Mouse (Mus musculus) frontal cortex, postnatal 14 days (tissue): ENCODE results near the gene Sec16a.

Experiments
- DNase-seq, 2 experiments: peaks; one replicate each; pipeline ENCODE4 v3.0.0; 2022; ENCODE audit warnings: low spot score in 2 of 2

Sec16a gene

GRCm38 (mm10) chr2:26444946-26445665 lies at the start of gene Sec16a:
TSS of gene Sec16a (minus strand) at chr2:26445216.
- peak; percentile 99 to 100 for DNase-seq

GRCm38 (mm10) chr2:26494396-26494795 lies 49.4 kb upstream of the Sec16a start:
- DNase-seq, result no peak

DNA sequence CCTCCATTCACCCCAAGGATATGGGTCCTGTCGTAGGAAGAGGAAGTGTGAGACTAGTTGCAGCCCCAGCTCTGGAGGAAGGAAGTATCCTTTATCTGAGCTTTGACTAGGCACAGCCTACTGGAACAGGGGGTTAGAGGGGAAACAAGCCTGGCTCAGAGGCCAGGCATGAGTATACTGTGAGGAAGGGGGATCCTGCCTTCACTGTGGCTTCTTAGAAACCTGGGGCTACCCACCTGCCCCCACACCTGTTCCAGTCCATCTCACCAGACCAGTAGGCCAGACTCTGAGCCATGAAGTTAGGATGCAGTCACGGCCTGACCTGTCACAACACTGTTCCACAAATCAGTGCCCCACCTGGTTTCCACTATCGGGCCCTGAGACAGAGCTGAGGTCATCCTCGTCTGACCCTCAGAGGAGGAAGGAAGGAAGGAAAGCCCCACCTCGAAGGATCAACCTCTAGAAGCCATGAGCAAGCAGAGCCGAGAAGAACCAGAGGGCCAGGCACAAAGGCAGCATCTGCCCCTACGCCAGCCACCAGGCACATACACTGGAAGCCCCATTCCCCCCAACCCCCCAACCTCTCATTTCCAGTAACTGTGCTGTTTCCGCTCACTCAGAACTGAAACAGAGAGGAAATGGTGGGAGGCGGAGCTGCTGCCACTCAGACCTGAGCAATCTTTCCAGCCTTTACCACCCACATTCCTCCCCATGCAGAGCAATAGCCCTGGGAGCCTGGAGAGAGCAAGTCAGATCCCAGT lies 48.2 kb upstream of the Sec16a start:
- no peak for DNase-seq

- no peak for DNase-seq
Observed at GRCm38 (mm10) chr2:26490760-26491301, 45.8 kb upstream of the Sec16a start.

DNA sequence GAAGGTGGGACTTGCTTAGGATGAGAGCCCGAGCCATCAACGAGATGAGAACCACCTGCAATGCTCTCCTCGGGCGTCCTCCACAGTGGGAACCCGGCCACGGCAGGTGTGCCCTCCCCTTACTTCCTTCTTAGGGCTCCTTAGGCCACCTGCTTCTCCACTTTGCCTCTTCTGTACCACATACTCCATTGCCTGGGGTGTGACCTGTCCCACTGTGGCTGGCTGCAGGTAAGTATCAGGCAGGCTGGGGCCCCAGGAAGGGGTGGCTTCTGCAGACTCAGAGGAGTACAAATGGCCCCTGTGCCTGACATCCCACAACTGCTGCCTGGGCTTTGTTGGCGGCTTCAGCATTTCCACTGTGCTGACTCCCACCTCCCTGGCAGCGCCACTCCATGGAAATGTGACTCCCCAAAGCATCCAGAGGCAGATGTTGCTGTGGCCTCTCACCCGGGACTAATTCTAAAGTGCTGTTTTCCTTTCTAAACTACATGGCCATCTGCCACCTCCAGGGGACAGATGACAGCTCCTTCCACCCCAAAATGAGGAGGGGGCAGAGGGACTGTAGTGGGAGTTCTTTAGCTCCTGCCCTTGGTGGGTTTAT lies 43.6 kb upstream of the Sec16a start:
- no peak for DNase-seq

GRCm38 (mm10) chr2:26487322-26488021 lies 42.5 kb upstream of the Sec16a start:
- DNase-seq, result peak; percentile 37 to 72

- no peak for DNase-seq
Observed at GRCm38 (mm10) chr2:26486835-26487321, 41.9 kb upstream of the Sec16a start.

- DNase-seq, result no peak
Observed at GRCm38 (mm10) chr2:26486264-26486810, 41.3 kb upstream of the Sec16a start.

- DNase-seq, result no peak
Observed at GRCm38 (mm10) chr2:26485710-26486109, 40.7 kb upstream of the Sec16a start.

- DNase-seq, result no peak
Observed at GRCm38 (mm10) chr2:26485278-26485677, 40.3 kb upstream of the Sec16a start.

GRCm38 (mm10) chr2:26484169-26484568 lies 39.2 kb upstream of the Sec16a start:
- no peak for DNase-seq

DNA sequence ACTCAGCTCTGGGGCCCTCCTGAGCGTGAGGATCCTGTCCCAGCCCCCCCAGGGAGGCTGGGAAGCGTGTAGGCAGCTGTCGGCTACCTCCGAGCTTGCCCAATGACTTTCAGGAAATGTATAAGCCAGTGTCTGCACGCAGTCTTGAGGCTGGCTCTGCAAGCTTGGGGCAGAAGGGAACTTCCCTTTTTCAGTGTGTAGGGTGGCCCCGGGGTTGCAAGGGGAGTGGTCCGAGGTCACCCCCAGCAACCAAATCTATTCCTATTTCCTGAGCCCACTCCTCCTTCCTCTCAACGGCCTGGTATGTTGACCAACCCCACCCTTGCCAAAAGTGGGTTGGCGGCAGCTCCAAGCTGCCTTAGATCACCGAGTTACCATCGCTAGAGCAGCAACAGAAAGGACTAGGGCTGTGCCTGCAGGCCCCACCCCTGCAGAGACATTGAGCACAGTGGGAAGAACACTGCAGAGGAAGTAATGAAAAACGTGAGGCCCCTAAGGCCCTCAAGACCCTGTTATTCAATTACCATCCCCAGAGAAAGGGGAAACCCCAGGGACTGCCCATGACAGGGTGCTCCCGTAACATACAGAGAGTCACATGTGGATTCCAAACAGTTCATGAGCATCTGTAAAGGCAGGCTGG lies 38.3 kb upstream of the Sec16a start:
- DNase-seq, result no peak

DNA sequence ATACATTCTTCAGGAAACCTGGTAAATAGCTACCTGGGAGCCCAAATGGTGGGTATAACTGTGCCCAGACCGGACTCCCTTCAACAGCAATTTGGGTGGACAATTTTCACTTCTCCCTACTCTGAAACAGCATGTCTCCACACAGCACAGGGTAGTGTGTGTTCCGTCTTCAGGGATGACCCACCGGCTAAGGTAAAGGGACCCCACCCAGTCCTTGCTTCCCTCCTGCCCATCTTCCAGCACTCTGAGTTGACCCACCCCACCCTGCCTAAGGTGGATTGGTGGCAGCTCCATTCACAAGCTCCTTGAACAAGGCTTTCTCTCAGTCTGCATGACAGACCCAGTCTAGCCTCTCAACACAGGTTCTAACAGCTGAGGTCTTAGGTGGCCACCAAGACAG lies 37.8 kb upstream of the Sec16a start:
- no peak for DNase-seq

DNA sequence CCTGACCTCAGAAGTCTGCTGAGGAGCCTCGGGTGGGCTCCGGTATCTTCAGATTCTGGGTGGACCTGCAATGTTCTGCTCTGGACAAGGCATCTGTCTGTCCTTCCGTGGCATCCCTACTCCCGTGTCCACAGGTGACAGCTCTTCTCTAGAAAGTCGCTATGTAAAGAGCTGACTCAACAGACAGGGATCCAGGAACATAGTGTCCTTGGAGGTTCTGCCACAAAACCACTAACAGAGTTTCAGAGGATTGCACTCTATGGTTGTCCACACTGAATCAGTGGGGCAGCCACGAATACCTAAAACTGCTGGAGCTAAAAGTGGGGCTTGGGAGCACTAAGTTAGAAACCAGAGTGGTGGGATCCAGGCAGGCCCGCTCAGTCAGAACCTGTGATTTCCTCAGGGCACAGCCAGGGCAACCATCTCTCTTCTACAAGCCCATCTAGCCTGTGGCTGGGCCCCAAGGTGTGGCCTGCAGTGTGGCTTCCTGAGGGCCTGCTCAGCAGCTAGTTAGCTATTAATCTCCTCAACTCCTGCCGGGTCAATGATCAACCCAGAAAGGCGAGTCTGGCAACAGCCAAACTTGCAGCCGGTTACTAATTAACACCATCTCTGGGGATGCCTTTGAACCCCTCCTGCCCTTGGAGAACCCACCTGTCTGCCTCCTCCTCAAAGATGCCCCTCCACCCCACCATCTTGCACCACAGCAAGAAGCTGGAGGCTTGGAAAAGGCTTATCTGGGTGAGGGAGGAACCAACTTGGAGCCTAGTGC lies 36.9 kb upstream of the Sec16a start:
- no peak for DNase-seq

DNA sequence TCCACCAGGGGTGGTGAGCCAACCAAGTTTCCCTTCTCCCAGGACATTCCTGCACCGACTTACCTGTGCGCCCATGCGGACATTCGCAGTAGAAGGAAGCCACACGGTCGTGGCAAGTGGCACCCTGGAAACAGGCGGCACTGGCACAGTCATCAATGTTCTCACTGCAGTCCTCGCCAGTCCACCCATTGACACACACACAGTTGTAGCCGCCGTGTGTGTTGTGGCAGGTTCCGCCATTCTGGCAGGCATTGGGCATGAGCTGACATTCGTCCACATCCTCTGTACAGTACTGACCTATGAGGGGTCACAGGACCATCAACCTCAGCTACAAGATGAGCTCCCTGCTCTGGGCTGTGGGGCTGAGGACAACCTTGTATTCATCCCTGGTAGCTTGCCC lies 35.9 kb upstream of the Sec16a start:
- no peak for DNase-seq

DNA sequence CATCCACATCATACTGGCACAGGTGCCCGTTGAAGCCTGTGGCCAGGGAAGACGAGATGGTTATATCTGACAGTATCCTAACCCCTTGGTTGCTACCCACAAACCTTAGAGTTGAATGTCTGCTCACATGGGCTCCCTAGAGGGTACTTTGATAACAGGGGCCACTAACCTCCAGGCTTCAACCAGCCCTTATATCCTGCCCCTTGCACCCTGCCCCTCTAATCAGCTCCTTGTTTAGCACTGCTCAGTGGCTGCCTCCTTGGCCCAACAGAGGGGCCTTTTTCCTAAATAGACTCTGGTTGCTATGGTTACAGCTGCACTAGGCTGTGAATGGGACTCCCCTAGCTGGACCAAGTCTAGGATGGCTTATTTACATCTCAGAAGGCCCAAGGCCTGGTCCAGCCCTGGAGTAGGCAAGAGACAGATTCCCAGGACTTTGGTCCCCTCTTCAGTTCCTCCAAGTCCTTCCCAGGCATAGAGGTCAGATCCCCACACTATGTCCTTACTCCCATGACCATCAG lies 33.7 kb upstream of the Sec16a start:
- DNase-seq, result no peak

GRCm38 (mm10) chr2:26477911-26478310 lies 32.9 kb upstream of the Sec16a start:
- no peak for DNase-seq

- no peak for DNase-seq
Observed at GRCm38 (mm10) chr2:26475505-26476430, 30.8 kb upstream of the Sec16a start.
